Mouse (Mus musculus) gastrocnemius, postnatal 36 days (tissue): ENCODE measurements at regions not wholly inside any gene's neighbourhood (a gene's known extent, or its start where the extent isn't known, plus 50 kb on each side); places are given as distances from the start of the nearest gene placed in this dataset.
"Not testable (repeated sequence)": the region's sequence is repeated elsewhere in the genome, so short reads cannot be mapped to it uniquely, and the experiment has no call there.

Source experiments
- DNase-seq, 2 experiments: peaks; one replicate each; pipeline ENCODE4 v3.0.0; 2022
- intact Hi-C: fragments of 180-260 bp; cut with DNase I; formaldehyde crosslinking; loops from one replicate; pipeline ENCODE4 v1.15.1; 2025

- DNase-seq: no peak
- intact Hi-C loops: no loop called here
These were observed 94.5 kb upstream of the Zfp706 start for GRCm38 (mm10) chr15:37102035-37102555.

DNA sequence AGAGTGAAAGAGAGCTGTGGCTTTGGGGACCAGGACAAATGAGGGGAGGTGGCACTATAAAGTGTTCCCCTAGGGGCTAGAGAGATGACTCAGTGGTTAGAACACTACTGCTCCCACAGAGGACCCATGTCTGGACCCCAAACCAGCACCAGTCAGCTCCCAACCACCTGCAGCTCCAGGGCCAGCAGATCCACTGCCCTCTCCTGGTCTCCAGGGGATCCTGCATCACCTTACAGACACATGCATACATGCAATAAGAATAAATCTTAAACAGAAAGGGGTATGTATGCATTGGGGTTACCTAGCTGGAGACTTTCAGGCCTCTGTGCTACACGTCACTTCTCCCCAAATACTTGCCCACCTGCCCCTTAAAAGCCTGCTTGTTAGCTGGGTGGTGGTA, 93.8 kb upstream of the Zfp706 start:
- intact Hi-C loops: no loop called here
- no peak for DNase-seq

DNA sequence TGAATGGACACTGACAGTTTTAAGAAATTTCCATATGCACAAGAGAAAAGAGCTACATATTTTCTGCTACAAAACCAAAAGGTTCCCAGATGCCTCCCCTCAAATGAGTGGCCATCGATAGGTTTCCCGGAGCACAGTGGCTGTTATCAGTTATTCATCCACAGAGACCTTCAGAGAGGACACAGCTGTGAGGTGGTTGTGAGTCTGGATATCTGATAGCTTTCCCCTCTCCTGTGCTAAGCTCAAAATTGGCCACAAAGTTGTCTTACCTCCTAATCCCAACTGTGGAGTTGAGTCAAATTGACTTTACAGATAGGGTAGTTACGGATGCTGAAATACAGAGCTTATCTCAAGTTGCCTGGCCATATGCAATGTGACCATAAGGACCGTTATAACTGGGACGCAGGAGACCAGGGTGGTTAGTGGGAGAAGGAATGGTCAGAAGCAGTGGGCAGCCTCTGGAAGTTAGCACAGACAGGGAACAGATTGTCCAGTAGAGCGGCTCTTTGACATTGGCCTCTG, 93.3 kb upstream of the Zfp706 start:
- intact Hi-C loops: no loop called here

GRCm38 (mm10) chr15:37099927-37100766, 92.6 kb upstream of the Zfp706 start:
- intact Hi-C loops: no loop called here
- DNase-seq: no peak

More for the DNA sequence above, 93.3 kb upstream of the Zfp706 start:
- DNase-seq: no peak

DNA sequence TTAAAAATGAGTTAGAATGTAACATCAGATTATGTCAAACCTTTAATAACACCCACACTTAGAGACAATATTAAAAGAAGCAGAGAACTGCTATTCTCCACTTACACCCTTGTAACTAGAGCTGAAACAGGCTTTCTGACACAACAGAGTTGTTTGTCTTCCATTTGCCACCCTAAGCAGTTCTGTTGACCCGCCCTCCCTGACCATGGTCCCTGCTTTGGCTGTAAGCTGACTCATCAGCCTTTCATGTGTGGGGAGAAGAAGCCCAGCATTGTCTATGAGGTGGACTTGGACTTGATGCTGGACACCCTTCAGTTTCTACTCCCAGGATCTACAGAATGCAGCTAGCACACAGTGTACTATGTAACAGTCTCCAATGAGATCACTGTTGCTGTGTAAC, 91.6 kb upstream of the Zfp706 start:
- no peak for DNase-seq
- intact Hi-C loops: no loop called here

DNA sequence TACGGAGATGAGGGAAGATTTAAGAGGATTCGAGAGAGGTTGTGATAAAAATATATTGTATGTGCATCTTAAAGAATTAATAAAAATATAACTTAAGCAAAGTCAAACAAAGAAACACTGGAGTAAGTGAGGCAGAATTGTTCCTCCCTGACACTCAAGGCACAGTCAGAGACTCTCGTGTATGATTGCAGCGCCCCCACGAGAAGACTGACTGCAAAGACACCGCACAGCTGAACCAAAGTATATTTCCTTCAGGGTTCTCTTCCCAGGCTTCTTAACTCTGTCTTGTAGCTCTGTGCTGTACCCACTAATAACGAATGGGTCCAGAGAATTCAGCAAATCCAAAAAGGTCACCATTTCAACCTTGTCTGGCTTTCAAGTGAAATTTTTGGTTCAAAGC, 89.9 kb upstream of the Zfp706 start:
- intact Hi-C loops: no loop called here
- DNase-seq: no peak

- intact Hi-C loops: not testable (repeated sequence)
These were observed 83.6 kb upstream of the Zfp706 start for GRCm38 (mm10) chr15:37091171-37091570.

GRCm38 (mm10) chr15:37083726-37084125, 76.2 kb upstream of the Zfp706 start:
- intact Hi-C loops: no loop called here

More at GRCm38 (mm10) chr15:37091171-37091570, 83.6 kb upstream of the Zfp706 start:
- DNase-seq: not testable (repeated sequence)

DNA sequence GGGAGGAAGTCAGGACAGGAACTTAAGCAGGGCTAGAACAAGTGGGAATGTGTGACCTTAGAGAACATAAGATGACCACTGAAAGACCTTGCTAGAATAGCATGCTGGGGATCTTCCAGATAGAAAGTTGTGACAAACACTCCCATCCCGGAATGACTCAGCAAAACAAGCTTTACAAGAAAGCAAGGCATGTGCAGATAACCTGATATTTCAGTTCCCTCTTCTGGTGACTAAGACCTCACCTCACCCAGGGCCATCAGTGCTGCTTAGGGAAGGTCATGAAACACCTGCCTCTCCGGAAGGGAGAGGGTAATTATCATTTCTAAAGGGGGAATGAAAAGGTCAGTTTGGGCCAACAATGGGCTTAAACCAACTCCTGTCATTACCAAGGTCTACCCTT, 74.3 kb upstream of the Zfp706 start:
- intact Hi-C loops: no loop called here

More at GRCm38 (mm10) chr15:37083726-37084125, 76.2 kb upstream of the Zfp706 start:
- no peak for DNase-seq

GRCm38 (mm10) chr15:37080931-37081330, 73.4 kb upstream of the Zfp706 start:
- DNase-seq: no peak
- intact Hi-C loops: no loop called here

More for the DNA sequence above, 74.3 kb upstream of the Zfp706 start:
- DNase-seq: no peak

GRCm38 (mm10) chr15:37080395-37080794, 72.8 kb upstream of the Zfp706 start:
- no peak for DNase-seq
- intact Hi-C loops: no loop called here

GRCm38 (mm10) chr15:37074207-37074606, 66.6 kb upstream of the Zfp706 start:
- intact Hi-C loops, DNase-seq: not testable (repeated sequence)

DNA sequence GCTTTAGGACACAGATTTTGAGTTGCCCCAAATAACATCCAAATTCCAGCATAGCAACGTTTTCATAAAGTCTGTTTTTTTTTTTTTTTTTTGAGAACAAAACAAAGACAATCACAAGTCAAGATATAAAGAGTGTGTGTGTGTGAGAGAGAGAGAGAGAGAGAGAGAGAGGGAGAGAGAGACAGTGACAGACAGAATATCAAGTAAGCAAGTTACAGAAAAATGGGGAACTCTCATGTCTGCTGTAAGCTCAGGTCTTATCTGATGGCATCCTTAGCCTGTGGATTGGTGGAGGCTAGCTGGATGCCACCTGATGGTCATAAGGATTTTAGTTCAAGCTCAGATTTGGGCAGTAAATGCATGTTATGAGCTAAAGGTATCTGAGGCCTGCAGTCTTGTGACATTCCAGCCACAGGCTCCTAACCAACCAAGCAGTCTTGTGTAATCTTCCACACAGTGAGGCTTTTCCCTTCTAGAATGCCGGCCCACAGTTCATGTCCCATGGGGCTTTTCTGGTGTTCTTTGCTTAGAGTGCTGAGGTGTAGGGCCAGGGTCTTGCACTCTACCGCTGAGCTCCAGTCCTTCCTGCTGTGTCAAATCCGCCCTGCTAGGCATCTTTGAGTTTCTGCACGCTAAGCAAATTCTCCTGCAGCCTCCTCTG, 64.8 kb upstream of the Zfp706 start:
- intact Hi-C loops: no loop called here
- no peak for DNase-seq

DNA sequence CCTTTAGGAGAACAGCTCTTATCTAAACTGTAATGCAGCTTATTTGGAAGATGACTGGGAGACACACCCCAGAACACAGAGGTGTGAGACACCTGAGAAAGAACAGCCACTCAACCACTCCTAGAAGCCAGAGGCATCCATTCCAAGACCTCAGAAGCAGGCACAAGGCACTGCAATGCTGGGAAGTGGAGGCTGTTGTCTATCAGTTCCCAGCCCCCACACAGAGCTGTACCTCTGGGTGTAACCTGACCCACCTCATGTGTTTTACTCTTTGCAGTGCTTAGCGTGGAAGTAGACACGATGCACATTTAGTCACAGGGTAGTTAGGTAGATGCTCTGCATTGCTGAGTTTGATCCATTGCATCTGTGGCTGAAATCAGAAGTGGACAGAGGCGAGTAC, 62.6 kb upstream of the Zfp706 start:
- intact Hi-C loops: no loop called here
- DNase-seq: no peak

GRCm38 (mm10) chr15:37067326-37067725, 59.8 kb upstream of the Zfp706 start:
- no peak for DNase-seq
- intact Hi-C loops: no loop called here

- DNase-seq: no peak
- intact Hi-C loops: no loop called here
These were observed 58.5 kb upstream of the Zfp706 start for GRCm38 (mm10) chr15:37065926-37066550.

DNA sequence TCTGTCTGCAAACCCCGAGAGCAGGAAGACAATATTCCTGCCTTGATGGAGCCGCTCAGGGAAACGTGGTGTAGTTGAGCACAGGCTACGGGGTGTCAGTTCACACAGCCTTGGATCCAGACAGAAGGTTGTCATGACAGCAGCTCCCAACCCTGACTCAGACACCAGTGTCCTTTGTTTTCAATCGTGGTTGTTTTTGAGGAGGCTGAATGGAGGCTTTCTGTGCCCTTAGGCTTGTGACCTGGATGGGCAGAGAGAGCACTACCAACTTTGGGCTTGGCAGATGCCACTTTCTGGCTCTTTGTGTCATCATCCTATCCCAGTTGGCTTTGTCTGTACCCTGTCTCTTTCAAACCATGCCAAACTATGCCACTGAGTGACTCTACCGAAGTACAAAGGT, 57.8 kb upstream of the Zfp706 start:
- intact Hi-C loops: no loop called here
- no peak for DNase-seq

- intact Hi-C loops: no loop called here
- no peak for DNase-seq
These were observed 56.3 kb upstream of the Zfp706 start for GRCm38 (mm10) chr15:37063781-37064383.

DNA sequence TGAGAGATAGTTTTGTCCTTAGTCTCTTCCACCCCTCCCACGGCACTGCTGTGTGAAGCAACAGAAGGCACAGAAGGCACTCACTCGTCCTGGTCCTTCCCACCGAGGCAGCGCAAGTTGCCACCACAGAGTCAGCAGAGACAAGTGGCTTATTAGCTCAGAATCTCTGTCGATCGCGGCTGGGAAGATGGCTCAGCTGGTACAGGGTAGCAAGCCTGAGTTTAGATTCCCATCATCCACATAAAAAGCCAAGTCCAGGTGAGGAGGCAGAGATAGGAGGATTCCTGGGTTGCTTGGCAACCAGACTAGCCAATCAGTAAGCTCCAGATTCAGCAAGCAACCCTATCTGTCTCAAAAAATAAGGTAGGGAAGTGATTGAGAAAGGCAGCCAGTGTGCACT, 55.0 kb upstream of the Zfp706 start:
- intact Hi-C loops: no loop called here
- no peak for DNase-seq

DNA sequence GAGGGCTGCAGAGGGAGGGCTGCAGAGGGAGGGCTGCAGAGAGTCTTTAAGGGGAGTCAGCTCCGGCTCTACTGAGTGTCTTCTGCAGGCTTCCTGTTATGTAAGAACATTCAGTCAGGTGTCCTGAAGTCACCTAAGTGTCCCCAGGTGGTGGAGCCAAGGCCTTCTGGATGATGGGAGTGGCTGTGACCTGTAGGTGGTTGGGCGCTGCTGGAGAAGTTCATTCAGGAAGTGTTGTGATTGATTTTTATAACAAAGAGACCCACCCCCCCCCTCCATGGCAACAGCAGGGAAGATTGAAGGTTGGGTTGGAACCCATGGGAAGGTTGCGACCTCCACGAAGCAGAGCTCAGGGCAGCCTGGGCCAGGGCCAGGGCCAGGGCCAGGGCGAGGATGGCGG, 53.9 kb upstream of the Zfp706 start:
- intact Hi-C loops: no loop called here
- no peak for DNase-seq

DNA sequence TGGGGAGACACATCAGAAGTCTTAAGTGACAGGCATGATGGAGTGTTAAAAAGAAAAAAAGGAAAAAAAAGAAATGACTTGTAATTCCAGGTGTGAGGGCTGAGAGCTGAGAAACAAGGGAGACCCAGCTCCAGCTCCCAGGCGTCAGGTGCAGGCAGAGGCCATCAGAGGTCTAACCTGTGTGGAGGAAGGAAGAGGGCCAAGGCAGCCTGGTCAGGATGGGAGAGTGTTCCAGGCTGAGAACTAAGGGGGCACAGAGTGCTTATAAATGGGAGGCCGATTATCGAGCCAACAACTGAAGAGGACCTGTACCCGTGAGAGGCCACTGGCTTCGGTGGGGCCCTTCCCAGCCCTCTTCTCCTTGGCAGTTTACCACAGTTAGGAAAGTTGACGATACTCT, 53.3 kb upstream of the Zfp706 start:
- intact Hi-C loops: no loop called here
- no peak for DNase-seq
